Mouse (Mus musculus) limb, embryonic 14.5 days (tissue): ENCODE measurements at regions not wholly inside any gene's neighbourhood (a gene's known extent, or its start where the extent isn't known, plus 50 kb on each side); places are given as distances from the start of the nearest gene placed in this dataset.

Experiments
- ATAC-seq: fragments of 200-750 bp; cut with Nextera tagmentation; 2 replicates; pipeline ENCODE4 v1.8.0; 2017; ENCODE audit warnings: low read depth, moderate number of reproducible peaks, moderate TSS enrichment; ENCODE audit not compliant: low FRiP score
- DNase-seq: peaks from one replicate; pipeline ENCODE4 v3.0.0-alpha.2; 2015; ENCODE audit warnings: low spot score
- H3K27ac ChIP-seq: fragments of 300-500 bp; sonication (generic); replicated peaks from 2 replicates; pipeline ENCODE4 v1.5.1; 2014; ENCODE audit warnings: low read depth, mild to moderate bottlenecking, low read length, moderate library complexity, mixed read lengths
- H3K27me3 ChIP-seq: fragments of 300-500 bp; sonication (generic); 2 replicates; pipeline ENCODE4 v1.6.1; 2014; ENCODE audit warnings: low read length, mixed read lengths; ENCODE audit not compliant: control insufficient read depth, insufficient read depth
- H3K36me3 ChIP-seq: fragments of 300-500 bp; sonication (generic); 2 replicates; pipeline ENCODE4 v1.6.1; 2014; ENCODE audit warnings: mild to moderate bottlenecking, low read length, moderate library complexity, mixed read lengths; ENCODE audit not compliant: control insufficient read depth, insufficient read depth
- H3K4me1 ChIP-seq: fragments of 300-500 bp; sonication (generic); 2 replicates; pipeline ENCODE4 v1.6.1; 2014; ENCODE audit warnings: antibody characterized with exemption, low read length, mixed read lengths; ENCODE audit not compliant: control insufficient read depth, insufficient read depth
- H3K4me2 ChIP-seq: fragments of 300-500 bp; sonication (generic); replicated peaks from 2 replicates; pipeline ENCODE4 v1.6.1; 2014; ENCODE audit warnings: low read depth, mild to moderate bottlenecking, low read length, moderate library complexity; ENCODE audit not compliant: severe bottlenecking
- H3K4me3 ChIP-seq: fragments of 300-500 bp; sonication (generic); replicated peaks from 2 replicates; pipeline ENCODE4 v1.5.1; 2014; ENCODE audit warnings: low read length
- H3K9ac ChIP-seq: fragments of 300-500 bp; sonication (generic); 2 replicates; pipeline ENCODE4 v1.6.1; 2014; ENCODE audit warnings: mild to moderate bottlenecking, low read depth, low read length, moderate library complexity; ENCODE audit not compliant: severe bottlenecking
- H3K9me3 ChIP-seq: fragments of 300-500 bp; sonication (generic); 2 replicates; pipeline ENCODE4 v1.6.1; 2016; ENCODE audit warnings: low read length; ENCODE audit not compliant: control insufficient read depth
- POLR2A ChIP-seq: fragments of 200-500 bp; IDR thresholded peaks from 2 replicates; pipeline ENCODE4 v1.8.0; 2012; ENCODE audit warnings: inconsistent platforms, mild to moderate bottlenecking, moderate library complexity, borderline replicate concordance; ENCODE audit not compliant: insufficient read depth, insufficient read length; ENCODE audit errors: extremely low read depth
- WGBS: fragments of 180-500 bp; shearing (Covaris S2); extraction: QIAGEN DNeasy Blood & Tissue Kit; methylation state at CpG from one replicate; pipeline ENCODE4 v1.1.7; 2014; 5-methylcytosine and 5-hydroxymethylcytosine counted together

DNA sequence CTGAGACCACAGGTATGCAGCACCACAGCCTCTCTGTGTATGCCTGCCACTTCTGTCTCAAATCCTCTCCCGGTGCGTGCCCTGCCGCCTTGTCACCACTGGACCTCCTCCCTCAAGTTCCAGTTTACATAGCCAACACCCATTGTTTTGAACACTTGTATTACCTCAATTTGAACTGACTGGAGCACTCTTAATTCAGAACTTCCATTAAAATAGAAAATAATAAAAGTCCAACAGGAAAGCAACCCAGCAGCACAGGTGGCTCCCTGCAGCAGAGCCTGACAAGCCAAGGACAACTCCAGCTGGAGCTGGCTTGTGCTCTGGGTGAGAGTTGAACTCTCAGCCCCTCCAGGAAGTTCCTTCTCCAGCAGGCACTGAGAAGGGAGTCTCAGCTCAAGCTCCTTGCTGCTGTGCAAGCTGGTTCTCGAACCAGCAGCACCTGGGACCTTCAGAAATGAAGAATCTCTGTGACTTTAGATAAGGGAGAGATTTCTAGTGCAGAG is 120.5 kb downstream of the Chic2 start:
- TF ChIP-seq POLR2A, result no peak
- ATAC-seq (no peak), DNase-seq (no peak)
- Histone ChIP-seq H3K4me2 (no peak overlapping the region), H3K27ac (no peak overlapping the region), H3K9ac (no peak overlapping the region), H3K27me3 (no peaks in the 10 kb centered on the region), H3K4me3 (no peak overlapping the region), H3K9me3 (no peaks in the 10 kb centered on the region), H3K36me3 (no peaks in the 10 kb centered on the region), H3K4me1 (0 out of 2 replicates have a peak, but pooled peaks cover 6% of the 10 kb centered on the region)
- 82% methylated on average over 4 of the region's 4 CpGs for WGBS

DNA sequence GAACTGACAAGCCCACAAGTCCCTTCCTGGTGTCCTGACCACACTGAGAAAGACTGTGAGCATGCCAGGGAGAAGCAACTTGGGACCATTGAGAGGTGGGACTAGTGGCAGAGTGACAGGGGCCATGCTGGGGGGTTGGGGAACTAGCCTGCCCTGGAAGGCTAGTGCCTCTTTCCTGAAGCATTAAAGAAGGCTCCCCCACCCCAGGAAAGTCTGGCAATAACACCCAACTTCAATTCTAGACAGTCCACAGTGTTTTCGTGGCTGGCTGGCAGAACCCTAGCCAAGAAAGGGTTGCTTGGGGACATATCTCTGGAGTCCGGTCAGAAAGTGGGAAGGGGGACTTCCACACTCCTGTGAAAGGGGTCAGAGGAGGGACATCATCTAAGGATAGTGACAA is 121.2 kb downstream of the Chic2 start:
- 0 out of 2 replicates have a peak, but pooled peaks cover 6% of the 10 kb centered on the region for H3K4me1 ChIP-seq
- TF ChIP-seq POLR2A, result no peak
- 68% methylated on average over 2 of the region's 2 CpGs for WGBS
- H3K36me3 ChIP-seq, result no peaks in the 10 kb centered on the region
- H3K9me3 ChIP-seq, result no peaks in the 10 kb centered on the region
- H3K9ac ChIP-seq, result no peak overlapping the region
- H3K4me3 ChIP-seq, result no peak overlapping the region
- no peaks in the 10 kb centered on the region for H3K27me3 ChIP-seq
- H3K27ac ChIP-seq, result no peak overlapping the region
- H3K4me2 ChIP-seq, result no peak overlapping the region
- DNase-seq, result no peak
- no peak for ATAC-seq

DNA sequence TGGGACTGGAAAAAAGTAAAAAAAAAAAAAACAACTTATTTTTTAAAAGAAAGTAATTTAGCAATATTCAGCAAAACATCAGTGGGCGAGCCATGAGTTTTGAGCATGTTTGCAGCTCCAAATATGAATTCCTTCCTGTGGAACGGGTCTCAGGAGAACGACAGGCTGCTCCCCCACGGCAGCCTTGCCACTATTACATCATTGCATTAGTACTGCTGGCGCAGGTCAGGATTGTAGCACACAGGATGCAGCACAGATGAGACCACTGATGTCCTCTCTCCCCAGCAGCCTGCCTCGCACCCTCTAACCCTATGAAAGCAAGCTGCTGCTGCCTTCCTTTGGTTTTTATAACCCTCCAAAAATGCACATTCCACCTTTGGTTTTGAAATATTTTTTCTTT is 121.7 kb downstream of the Chic2 start:
- 59% methylated on average over 6 of the region's 6 CpGs for WGBS

DNA sequence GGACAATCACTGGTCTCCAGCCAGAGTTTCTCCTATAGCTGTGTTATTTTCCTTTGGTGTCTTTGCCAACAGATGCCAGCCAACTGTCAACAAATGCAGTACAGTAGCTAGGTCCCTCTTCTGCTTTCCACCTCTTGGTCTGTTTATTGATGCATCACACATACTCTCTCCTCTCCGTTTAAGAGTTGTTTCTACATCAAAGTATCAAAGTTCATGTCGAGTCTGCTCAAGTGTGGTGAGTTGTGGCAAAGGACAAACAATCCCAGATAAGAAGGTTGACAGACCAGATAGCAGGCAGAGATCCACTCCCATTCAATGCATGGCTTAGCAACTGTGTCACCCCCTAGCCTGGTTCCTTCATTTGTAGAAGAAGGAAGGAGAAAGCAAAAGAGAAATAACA is 123.6 kb downstream of the Chic2 start:
- no peak overlapping the region for H3K27ac ChIP-seq
- no peak for TF ChIP-seq POLR2A
- H3K4me1 ChIP-seq, result 0 out of 2 replicates have a peak, but pooled peaks cover 6% of the 10 kb centered on the region
- no peaks in the 10 kb centered on the region for H3K36me3 ChIP-seq
- DNase-seq (no peak), ATAC-seq (no peak)
- H3K9me3 ChIP-seq, result no peaks in the 10 kb centered on the region
- H3K9ac ChIP-seq, result no peak overlapping the region
- no peaks in the 10 kb centered on the region for H3K27me3 ChIP-seq
- WGBS, result 20% methylated on average over 2 of the region's 2 CpGs
- no peak overlapping the region for H3K4me3 ChIP-seq
- no peak overlapping the region for H3K4me2 ChIP-seq

More for the DNA sequence above, 121.7 kb downstream of the Chic2 start:
- H3K4me2 ChIP-seq, result no peak overlapping the region
- no peak overlapping the region for H3K27ac ChIP-seq
- H3K9me3 ChIP-seq, result no peaks in the 10 kb centered on the region
- DNase-seq (no peak), ATAC-seq (no peak)
- no peak for TF ChIP-seq POLR2A
- no peak overlapping the region for H3K4me3 ChIP-seq
- no peak overlapping the region for H3K9ac ChIP-seq
- H3K27me3 ChIP-seq, result no peaks in the 10 kb centered on the region
- H3K36me3 ChIP-seq, result no peaks in the 10 kb centered on the region
- H3K4me1 ChIP-seq, result 0 out of 2 replicates have a peak, but pooled peaks cover 6% of the 10 kb centered on the region

DNA sequence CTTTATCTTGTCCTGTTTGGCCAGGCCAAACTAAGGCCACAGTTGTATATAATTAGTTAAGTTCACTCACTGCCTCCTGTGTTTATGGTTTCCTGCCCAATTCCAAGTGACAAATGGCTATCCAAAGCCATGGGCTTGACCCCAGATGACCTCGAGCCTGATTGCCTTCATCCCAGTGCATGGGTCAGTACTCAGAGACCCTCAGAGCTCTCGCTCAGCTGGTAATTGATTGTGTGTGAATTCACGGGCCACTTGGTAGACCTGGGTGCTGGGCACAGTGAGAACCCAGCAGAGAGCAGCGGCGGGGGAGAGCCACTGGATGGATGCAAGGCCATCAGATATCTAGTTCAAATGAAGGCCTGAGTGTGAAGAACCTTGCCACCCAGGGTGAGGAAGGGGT is 124.1 kb downstream of the Chic2 start:
- H3K36me3 ChIP-seq, result no peaks in the 10 kb centered on the region
- no peak overlapping the region for H3K4me2 ChIP-seq
- no peak overlapping the region for H3K4me3 ChIP-seq
- H3K27ac ChIP-seq, result no peak overlapping the region
- 0 out of 2 replicates have a peak, but pooled peaks cover 6% of the 10 kb centered on the region for H3K4me1 ChIP-seq
- no peak for ATAC-seq
- WGBS, result 22% methylated on average over 5 of the region's 5 CpGs
- no peak for TF ChIP-seq POLR2A
- H3K9me3 ChIP-seq, result no peaks in the 10 kb centered on the region
- H3K9ac ChIP-seq, result no peak overlapping the region
- no peak for DNase-seq
- H3K27me3 ChIP-seq, result no peaks in the 10 kb centered on the region
